Mouse (Mus musculus): Measurements from ENCODE around the gene Tspan15.

Gene Tspan15

DNA sequence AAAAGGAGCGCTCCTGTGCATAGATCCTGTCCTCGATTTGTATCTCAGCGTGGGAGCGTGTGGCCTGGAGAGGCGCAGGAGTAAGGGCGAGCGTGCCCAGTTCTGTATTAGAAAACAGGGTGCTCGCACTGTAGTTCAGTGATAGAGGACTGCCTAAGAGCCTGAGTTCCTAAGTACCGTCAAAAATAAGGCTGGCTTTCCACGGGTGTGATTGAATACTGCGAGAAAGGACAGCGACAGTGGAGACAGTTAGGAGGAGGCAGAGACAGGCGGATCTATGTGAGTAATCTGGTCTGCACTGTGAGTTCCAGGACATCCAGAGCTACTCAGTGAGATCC is 313 bp upstream of the Tspan15 start:
- DNase-seq (ENCODE audit: low spot score in 2 of 2) = no peak

DNA sequence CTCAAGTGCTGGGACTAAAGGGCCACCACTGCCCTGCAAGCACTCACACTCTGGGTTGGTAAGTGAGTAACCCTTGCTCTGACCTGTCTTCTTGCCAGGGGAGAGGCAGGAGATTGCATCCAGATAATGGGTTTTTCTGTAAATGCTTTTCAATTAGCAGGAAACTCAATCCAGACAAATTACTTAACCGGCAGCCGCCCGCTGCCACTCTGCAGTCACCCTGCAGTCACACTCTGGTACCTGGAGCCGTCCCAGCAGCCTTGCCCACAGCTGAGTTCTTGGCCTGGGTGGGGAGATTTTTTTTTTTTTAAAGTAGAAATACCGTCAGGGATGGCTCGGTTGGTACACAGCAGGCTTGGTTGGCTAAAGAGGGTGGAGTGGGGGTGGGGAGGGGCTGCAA is 2.9 kb downstream of the Tspan15 start:
- DNase-seq (ENCODE audit: low spot score in 2 of 2) = no peak

DNA sequence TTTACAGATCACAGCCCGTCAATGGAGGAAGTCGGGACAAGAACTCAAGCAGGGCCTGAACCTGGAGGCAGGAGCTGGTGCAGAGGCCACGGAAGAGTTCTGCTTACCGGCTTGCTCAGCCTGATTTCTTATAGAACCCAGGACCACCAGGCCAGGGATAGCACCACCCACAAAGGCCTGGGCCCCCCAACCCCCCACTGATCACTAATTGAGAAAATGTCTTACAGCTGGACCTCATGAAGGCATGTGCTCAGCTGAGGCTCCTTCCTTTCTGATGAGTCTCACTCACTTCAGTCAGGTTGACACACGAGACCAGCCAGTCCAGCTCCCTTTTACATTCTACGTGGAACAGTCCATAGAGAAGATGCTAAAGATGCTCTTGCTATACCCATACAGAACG is 5.2 kb downstream of the Tspan15 start:
- DNase-seq (ENCODE audit: low spot score in 2 of 2) = no peak

DNA sequence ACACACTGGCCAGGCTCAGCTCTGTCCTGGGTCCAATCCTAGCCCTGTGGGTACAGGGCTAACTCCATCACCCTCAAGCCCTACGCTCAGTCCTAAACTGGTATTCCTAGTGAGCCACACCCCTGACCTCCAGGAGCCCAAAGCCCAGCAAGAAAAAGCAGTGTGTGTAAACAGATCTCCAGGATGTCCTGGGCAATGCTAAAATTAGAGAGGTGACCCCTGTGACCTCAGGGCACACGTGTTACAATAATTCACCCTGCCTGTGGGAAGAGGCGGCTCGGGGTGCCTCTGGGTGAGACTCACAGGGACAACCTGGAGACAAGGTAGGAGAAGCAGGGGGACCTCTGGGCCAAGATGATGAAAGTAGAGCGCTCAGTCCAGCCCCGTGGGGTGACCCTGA is 6.8 kb downstream of the Tspan15 start:
- DNase-seq (ENCODE audit: low spot score in 2 of 2) = no peak

DNA sequence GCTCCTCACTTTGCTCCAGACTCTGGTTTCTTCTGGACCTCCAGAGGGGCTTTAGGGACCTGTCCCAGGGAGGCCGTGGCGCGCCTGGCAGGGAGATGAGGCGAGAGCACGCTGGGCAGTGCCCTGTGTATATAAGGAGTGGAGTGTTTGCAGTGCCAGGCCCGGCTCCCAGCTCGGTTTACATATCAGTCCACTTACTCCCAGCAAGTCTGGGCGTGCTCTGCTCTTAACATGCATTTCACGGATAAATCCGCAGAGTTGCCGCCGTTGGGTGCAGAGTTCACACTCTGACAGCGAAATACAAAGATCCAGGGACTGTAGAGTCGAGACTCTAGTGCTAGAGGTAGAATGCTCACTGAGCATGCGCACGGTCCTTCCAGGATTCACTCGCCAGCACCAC is 8.3 kb downstream of the Tspan15 start:
- DNase-seq (ENCODE audit: low spot score in 2 of 2) = no peak

DNA sequence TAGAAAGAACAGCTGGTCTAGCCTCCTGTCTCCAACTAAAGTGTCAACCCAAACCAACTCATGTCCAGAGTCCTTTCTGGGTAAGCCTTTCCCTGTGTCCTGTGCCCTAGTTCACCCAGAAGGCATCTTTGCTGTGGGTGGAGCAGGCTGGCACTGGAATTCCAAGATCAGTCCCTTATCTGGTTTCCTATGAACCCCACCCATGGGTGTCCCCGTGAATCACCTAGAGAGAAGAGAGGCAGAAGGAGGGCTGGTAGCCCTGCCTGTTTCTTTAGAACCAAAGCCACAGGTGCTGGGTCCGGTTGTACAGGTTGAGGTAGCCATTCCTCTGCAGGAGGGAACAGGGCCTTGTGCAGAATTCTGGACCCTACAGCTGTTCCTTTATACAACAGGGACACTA is 9.4 kb downstream of the Tspan15 start:
- no peak for DNase-seq (ENCODE audit: low spot score in 2 of 2)

DNA sequence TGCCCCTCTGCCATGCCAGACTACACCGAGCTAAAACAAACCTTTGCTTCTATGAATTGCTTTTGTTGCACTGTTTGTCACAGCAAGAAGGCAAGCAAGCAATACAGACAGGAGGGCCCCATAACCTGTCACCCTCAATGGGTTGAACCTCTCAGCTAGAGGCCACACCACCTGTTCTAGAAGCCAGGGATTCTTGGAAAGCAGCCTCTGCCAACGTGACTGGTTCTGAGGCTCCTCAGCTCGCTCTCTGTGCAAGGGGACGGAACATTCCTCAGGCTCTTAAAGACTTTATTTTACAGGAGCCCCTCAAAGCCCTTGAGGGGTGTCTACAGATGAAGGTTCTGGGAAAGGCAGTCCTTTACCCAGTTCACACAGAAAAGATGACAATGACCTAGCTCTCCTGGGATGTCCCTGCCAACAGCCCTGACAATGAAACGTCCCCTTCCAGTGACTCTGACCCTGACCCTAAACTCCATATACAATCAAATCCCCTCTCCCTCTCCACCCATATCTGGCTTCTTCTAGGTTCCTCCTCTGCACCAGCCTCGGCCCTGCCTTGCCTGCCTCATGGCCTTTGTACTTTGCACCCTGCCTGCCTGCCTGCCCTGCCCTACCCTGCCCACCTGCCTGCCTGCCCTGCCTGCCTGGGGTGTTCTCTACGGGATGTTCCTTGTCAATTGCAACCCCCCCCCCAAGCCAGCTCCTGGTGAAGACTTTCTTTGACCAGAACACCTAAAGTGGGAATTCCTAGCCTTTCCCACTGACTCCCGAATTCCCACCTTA is 10.1 kb downstream of the Tspan15 start:
- DNase-seq (ENCODE audit: low spot score in 2 of 2) = no peak

DNA sequence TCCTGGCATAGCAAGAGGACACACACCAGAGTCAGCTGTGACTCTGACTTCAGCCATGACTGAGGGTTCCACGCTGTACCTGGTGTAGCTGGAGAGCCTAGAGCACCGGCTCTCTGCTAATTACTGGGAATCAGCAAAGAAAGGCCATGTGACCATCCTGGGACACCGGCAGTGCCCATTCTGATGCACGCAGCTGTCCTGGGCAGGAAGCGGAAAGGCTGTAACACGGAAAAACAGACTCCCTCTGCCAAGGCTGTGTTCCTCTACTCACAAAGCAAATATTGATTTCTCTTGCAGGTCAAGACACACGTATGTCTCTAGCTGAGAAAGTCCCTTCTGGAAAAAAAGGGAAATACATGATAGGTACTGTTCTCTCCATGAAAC is 12.3 kb downstream of the Tspan15 start:
- DNase-seq (ENCODE audit: low spot score in 2 of 2) = no peak

DNA sequence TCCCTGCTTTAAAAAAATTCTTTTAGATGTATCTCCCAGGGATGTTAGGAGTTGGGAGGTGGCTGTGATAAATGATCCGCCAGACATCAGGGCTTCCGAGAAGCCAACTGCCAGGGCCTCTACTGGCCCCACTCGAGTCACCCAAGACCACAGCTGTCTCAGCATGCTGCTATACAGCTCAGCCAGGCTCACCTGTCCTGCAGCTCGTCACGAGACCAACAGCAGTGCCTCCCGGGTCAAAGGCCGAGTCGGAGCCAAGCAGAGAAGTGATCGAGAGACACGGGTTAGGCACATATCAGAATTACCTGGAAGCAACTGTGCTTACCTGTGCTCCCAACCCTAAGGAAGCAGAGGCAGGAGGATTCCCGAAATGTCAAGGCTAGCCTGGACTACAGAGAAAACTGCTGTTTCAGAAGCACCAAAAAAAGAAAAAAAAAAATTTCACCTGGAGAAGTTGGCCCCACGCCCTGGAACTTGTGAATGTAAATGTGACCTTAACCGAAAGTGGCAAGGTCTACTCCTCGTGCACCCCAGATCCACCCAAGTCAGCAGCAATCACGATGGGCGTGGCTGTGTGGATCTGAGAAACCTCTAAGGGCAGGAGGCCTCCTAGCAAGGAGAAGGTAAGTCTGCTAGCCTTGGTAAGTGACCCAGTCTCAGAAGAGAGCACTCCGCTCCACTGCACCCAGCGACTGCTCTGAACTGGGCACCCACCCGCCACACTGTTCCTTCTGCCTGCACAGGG is 12.8 kb downstream of the Tspan15 start:
- no peak for DNase-seq (ENCODE audit: low spot score in 2 of 2)

DNA sequence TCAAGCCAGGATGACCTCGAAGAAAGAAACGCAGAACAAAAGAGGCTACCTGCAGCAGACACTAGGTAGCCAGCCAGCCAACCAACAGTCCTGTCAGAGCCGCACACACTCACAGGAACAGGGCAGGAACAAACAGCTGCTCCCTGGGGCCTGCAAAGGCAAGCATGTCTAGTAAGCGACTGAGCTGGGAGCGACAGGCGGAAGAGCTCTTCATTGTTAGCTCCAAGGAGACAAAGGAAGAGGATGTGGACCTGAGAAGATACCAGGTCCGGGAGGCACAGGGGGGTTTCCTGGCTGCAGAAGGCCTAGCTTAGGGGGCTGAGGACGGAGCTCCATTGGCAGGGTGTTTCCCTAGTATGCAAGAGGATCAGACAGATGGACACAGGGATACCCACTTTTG is 13.9 kb downstream of the Tspan15 start:
- DNase-seq (ENCODE audit: low spot score in 2 of 2) = no peak

DNA sequence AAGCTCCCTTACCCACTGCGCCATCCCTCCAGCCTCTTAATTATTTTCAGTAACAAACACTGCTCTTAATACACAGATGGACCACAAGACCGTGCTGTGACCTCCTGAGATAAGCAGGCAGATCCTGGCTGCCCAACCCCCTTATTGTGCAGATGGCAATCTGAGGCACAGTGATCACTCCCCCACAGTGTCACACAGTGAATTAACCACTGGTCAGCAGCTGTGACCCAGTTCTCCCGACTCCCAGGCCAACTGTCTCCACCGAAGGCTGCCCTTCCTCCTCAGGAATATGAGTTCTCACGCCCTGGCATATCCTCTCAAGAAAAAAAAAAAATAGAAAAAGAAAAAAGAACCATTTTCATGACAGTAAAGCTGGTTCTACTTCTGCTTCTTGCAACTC is 14.5 kb downstream of the Tspan15 start:
- DNase-seq (ENCODE audit: low spot score in 2 of 2) = no peak

DNA sequence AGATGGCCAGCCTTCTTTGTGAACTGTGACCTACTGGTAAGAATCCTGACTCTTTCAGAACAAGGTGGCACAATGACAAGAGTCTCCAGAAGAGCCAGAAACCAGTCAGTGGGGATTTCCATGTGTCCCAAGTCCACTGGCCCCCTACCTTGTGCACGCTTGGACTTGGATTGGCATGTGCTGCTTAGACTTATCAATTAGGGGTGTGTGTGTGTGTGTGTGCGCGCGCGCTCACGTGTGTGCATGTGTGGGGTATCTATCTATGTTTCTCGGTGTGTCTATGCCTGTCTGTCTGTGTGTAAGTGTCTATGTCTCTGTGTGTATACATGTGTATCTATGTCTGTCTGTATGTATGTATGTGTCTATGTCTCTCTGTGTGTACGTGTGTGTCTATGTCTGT is 15.4 kb downstream of the Tspan15 start:
- no peak for DNase-seq (ENCODE audit: low spot score in 2 of 2)

DNA sequence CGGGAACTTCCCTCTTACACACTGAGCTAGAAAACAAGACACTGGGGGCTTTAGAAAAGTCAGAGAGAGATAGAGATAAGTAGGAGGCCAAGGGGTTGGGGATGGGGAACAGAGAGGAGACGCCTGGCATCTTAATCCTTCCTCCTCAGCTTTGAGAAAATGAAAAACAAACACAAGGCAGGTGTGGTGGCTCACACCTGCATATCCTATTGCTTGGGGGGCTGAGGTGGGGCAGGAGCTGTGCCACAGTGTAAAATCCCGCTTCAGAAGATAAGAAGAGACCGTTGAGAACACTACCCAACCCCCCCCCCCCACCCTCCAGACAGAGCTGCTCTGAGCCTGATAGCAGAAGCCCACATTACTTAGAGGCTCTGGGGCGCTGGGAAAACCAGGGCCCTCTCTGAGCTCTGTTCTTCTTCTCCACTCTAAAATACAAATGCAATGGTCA is 15.9 kb downstream of the Tspan15 start:
- no peak for DNase-seq (ENCODE audit: low spot score in 2 of 2)

DNA sequence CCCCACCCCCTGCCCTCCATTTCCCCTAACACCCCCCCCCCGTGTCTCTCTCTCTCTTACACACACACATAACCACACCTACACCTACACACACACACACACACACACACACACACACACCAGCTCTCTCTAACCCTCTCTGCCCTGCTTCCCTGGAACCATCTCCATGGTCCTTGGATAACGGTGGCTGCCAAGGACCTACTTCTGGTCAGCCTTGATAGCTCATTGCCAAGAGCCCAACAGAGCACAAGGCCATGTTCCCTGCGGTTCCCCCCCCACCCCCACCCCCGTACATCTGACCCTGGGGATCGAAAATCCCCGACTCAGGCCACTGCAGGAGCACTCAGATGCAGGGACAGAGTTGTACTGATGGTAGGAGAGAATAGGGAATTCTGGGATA is 19.7 kb downstream of the Tspan15 start:
- DNase-seq (ENCODE audit: low spot score in 2 of 2) = no peak

DNA sequence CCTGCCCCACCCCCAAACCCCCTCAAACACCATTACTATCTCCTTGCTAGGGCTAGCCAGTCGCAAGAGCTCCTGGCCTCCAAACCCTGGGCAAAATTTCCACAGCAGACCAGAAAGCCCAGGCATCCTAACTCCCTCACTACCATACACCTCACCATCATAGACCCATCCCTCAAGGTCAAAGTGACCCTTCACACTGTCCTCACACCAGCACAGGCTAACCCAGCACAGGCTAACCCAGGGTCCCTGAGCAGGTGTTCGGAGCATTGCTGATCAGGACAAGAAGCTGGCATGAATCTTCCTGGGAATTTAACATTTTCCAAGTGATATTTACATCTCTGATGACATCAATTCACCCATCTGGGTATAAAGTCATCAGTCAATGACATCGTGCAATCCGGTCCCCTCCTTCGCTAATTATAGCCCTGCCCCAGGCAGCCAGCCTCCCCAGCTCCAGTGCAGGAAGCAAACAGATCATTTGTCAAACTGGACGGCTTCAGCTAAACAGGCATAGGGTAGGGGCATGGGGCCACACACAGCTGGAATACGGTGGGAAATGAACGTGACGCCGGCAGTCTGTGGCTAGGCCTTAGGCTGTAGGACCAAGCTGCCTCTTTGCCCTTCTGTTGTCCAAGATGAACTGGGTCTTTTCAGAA is 22.7 kb downstream of the Tspan15 start:
- no peak for DNase-seq (ENCODE audit: low spot score in 2 of 2)

DNA sequence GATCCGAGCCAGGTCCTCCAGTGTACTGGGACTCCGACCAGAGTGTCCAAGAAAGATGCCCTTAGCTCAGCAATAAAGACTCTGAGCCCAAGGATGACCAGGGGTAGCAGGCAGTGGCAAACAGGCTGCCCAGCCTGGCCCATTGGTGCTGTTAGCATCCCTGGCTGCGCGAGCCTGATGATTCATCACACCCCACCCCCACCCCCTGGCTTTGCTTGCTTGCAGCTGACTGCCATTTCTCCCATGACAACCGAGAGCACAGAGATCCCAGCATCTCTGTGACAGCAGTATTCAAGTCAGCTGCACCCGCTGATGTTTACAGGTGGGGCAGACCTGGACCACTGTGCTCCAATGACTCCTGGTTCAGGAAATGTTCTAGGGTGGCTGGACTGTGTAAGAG is 28.5 kb downstream of the Tspan15 start:
- DNase-seq (ENCODE audit: low spot score in 2 of 2) = peak; percentile 43 to 49

DNA sequence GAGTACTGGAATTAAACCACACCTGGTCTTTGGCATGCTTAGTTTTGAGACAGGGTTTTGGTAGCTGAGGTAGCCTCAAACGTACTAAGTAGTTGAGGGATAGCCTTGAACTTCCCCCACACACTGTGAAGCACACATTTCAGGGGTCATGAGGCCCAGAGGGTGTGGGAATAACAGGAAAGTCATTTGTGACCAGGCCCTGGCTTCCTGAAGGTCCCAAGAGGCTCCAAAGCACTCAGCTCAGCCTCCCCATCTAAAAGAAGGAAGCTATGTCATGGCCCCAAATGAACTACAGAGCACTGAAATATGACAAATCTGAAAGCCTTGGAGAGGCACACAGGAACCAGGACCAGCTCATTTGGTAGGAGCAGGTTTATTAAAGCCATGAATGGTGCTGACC is 32.2 kb downstream of the Tspan15 start:
- DNase-seq (ENCODE audit: low spot score in 2 of 2) = no peak

DNA sequence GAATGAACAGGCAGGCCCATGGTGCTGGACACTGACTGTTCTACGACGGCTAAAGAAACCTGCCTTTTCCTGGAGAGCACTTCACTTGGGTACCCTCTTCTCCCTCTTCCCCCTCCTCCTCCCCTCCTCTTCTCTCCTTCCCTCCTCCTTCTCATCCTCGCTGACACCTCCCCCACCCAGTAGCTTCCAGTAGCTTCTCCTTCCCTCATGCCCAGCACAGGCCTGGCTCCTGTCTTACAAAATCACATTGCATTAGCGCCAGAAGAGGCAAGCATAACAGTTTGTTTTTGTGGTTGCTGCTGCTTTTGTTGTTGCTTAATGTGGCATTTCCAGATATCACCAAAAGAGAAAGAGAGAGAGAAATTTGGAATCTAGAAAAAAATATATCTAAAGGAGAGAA is 33.6 kb downstream of the Tspan15 start:
- no peak for DNase-seq (ENCODE audit: low spot score in 2 of 2)

DNA sequence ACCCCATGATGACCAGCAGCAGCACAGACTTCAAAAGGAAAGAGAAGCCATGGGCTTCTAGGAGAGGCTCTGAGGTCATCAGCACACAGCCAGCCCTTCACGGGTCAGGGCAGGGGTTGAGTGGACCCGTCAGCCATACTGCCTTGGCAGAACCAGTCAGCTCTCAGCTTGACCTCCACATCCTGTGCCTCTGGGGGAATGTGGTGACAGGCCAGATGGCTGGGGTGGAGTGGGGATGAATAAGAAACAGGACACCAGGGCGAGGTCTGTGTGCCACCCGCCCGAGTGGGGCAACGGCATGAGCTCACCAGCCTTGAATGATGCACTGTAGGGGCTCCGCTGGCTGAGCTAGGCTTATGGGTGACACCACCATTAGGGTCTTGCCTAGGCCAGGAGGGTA is 35.7 kb downstream of the Tspan15 start:
- DNase-seq (ENCODE audit: low spot score in 2 of 2) = no peak

DNA sequence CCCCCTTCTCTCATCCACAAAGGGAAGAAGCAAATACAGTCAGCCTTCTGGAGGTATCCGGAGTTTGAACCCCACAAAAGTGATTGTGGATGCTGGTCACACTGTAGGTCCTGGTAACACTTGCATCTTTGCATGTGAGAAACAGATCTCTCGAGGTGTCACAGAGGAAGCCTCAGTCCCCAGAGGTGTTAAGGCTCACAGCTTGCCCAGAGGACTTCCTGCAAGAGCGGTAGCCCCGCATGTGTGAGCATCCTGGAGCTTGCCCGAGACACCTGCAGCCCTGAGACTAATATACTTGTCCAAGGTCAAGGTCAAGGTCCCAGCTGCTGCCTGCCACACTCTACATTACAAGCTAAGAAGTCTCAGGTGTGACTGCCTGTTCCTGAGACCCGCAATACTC is 36.1 kb downstream of the Tspan15 start:
- no peak for DNase-seq (ENCODE audit: low spot score in 2 of 2)

DNA sequence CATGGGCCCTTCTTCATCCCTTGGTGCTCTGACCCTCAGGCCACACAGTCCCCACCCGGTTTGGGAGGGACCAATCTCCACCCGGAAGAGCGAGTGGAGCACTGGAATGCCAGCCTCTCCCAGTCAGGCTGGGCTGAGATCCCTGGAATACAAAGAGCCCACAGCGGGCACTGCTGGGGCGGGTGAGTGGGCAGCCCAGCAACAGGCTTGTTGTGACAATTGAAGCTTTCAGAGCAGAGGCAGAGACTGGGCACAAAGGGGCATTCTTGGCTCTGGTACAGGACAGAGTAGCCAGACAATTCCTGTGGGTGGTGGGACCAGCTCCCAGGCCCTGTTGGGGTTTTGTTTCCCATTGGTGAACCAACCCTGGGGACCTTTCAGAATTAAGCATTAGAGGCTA is 36.6 kb downstream of the Tspan15 start:
- peak; percentile 26 to 51 for DNase-seq (ENCODE audit: low spot score in 2 of 2)

DNA sequence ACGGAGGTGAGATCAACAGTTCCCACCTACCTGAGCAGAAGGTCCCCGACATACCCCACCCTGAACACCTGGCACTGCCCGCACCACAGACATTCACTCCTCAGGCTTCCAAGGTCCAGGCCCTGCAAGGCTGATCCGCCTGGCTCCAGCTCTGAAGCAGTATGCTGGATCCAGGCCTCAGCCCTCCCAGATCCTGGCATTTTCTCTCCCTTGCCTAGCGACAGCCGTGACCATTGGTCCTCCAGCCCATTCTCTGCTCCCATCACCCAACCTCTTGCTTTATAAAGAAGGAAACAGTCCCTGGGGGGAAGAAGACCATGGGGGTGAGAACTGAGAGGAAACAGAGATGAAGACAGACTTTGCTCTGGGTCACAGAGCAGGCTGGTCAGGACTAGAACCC is 37.0 kb downstream of the Tspan15 start:
- no peak for DNase-seq (ENCODE audit: low spot score in 2 of 2)

DNA sequence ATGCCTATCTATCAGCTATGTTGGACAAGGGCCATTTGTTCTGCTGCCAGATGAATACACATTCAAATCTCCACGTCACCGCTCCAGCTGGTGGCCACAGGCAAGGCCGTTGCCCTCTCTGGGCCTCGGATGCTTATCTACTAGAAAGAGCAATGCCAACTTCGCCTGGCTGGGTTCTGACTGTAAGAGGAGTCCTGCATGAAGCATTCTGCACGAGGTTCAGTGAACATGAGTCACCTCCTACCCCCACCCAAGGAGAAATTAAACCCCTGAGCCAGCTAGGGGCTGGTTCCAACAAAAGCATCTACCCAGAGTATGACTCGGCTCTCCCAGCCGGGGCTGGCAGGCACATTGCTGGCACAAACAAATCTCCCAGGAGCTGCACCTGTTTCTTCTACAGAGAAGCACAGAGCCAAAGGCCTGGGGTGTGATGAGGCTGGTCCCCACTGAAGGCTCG is 38.3 kb downstream of the Tspan15 start:
- peak; percentile 53 to 58 for DNase-seq (ENCODE audit: low spot score in 2 of 2)

Measured in frontal cortex, postnatal 36 days (tissue).